Mouse (Mus musculus): ENCODE results near the gene Nr2c2ap.

DNA sequence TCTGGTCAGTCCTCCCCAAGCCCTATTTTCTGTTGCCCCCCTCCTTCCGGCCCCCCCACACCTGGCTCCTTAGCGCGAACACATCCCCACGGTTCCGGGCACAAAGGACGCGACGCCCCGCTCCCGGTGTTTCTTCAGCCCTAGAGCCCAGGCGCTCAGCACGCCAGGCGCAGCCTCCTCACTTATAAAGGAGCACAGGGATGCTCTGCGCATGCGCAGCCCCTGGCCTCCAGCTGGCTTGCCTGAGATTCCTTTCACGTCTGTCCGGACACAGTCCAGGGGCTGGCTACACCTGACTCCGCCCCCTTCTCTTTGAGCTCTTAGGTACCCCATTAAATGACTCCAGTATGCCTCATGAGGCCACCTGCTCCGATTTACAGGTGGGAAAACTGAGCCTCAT, 10.5 kb upstream of the Nr2c2ap start, which contains the start of gene Ncan:
- TF ChIP-seq CTCF (IDR thresholded peaks at IDR 0.05; ENCODE audit: control insufficient read depth, insufficient read depth, low read length) = no peak
- TF ChIP-seq POLR2A (IDR thresholded peaks at IDR 0.05; ENCODE audit: borderline replicate concordance, control insufficient read depth, low read depth, low read length) = no peak

All from bone marrow, adult 2 months (tissue).